Mouse (Mus musculus) central nervous system, embryonic 11.5 days (tissue): Measurements from ENCODE around the gene Samd10. TPM values are rescaled to one million over a fixed set of nuclear protein-coding genes. Genes with fewer than 3 reads are reported as not detected.

ENCODE experiments used
- polyA plus RNA-seq: library from polyadenylated mRNA; depleted of rRNA; stranded (reverse); fragments of >200 nt; gene quantifications from 2 replicates; pipeline ENCODE4 v1.2.3, GENCODE M21; 2012; rRNA removed

Gene Samd10
- 27.2 and 38.4 TPM in 2 replicates for polyA plus RNA-seq

DNA sequence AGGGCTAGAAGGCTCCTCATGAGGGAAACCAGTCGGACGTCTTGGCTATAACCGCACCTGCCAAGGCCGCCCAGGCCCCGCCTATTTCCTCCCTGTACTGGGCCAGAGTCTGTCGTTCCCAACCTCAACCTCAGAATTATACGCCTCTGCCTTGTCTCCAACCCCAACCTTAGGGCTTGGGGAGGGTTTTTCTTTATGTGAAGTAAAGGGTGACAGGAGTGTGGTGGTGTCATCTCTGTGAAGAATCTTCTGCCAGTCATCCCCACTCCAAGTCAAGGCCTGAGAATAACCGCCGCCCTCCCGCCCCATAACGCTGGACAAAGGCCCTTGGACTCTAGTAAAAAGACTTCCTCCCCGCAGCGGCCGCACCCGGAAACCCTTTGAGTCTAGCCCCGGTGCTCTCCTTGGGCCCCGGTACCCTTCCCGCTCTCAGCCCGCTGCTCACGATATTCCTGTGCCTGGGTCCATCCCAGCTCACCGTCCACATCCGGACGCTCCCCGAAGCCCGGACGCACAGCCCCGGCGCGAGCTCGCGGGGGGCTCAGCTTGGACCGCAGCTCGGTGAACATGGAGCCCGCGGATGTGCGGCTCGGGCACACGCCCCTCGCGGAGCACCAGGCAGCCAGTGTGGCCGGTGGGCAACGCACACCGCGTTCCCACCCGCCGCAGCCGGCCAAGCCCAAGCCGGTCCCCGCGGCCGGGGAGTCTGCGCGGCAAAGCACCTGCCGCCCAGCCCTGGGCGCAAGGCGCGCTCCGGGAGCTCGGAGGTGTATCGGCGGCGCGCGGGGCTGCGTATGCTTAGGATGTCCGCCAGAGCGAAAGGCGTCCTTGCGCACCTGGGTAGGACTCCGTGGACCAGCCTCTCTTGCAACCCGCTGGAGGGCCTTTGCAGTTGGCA lies at the start of gene Samd10:
Gene Samd10, minus strand, starts transcription at position 759 of the 898 bp plus-strand sequence.

DNA sequence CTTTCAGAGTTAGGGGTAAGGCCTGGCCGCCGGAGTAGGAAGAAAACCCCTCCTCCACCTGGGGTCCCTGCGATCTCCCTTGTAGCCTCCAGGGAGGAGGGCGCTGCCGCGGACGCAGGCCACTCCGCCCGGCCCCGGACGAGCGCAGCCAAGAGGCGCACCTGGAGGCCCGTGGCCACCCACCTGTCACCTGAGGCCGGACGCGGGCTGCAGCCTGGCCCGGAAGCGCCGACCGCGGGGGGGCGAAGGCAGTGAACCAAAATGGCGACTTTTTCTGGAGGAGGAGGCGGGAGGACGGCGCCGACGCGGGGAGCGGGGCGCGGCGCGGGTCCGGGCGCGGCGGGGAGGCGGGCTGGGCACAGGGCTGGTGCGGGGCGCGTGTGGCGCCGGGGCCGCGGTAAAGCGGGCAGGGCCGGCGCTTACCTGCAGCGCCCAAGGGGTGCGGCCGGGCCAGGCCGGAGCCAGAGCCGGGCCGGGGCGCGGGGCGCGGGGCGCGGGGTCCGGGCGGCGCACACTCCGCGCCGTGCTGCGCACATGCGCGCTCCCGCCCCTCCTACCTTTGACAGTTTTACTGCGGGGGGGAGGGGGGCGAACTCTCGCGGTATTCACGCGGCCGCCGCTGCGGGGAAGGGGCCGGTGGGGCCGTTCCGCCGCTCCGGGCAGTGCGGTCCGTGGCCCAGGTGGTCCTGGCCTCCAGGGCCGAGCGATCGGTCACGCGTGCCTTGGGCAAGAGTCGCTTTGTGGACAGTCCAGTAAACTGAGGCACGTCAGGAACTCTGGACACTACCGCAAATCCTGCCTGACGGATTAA lies 6.6 kb downstream of the Samd10 start, which contains the start of gene Zfp512b:
Gene Zfp512b, minus strand, starts transcription at position 573 of the 811 bp plus-strand sequence.

DNA sequence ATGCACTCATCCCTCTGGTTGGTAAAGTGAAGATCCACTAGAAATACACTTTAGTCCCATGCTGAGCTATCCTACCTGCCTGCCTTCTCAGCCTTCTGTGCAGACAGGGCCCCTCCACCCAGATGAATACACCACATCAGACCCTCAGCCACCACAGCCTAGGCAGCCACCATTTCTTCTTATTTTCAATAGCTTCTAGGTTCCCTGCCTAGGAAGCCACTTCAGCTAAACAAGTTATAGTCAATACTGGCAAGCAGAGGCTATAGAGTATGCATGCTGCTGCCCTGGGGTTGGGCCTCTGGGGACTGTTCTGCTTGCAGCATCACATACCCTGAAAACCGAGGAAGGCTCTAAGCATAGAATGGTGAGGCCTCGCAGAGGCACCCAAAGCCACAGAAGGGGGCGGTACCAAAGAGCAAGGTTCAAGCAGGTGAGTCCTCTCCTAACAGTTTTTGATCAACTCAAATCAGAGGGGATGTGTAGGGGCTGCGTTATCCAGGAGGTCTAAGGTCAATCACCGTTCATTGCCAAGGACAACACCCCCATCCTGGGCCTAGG lies 7.4 kb downstream of the Samd10 start, which contains the start of gene Prpf6:
Gene Prpf6, plus strand, starts transcription at position 341 of the 558 bp plus-strand sequence.

DNA sequence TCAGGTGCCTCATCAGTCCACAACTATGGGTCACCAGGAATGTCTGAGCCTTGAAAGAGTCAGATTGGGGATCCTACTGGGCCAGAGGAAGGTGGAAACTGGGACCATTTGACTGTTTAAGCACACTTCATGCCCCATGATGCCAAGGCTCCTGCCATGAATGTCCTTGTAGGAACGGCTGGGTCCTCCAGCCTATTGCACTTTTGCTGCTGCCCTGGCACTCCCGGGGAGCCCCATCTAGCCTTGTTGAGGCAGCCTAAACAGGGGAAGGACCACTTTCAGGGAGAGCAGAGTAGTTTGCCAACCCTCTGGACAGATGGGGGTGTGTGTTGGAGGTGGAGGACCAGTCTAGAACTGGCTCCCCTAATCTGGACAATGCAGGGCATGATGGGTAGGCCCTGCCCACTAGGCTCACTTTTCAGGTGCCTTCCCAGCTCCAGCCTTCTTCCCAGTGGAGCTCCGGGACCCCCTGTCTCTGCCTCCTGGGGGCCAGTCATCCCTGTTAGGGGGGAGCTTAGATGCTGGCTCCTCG lies 14.5 kb downstream of the Samd10 start, which contains the start of gene Uckl1:
Gene Uckl1, minus strand, starts transcription at position 482 of the 532 bp plus-strand sequence.

Other genes starting within 250 kb of the Samd10 start
- gene Zgpat, start 234.3 kb downstream of the Samd10 start, polyA plus RNA-seq, result 63.2 and 85.0 TPM in 2 replicates
- 86.3 and 95.1 TPM in 2 replicates for gene Arfrp1, start 233.8 kb downstream of the Samd10 start, polyA plus RNA-seq
- gene Lime1, start 219.1 kb downstream of the Samd10 start, polyA plus RNA-seq, result 38.4 and 60.0 TPM in 2 replicates
- gene Zbtb46, start 139.8 kb downstream of the Samd10 start, polyA plus RNA-seq, result 11.8 and 16.4 TPM in 2 replicates
- not detected in 2 replicates for gene Abhd16b, start 106.0 kb downstream of the Samd10 start, polyA plus RNA-seq
- 137 and 215 TPM in 2 replicates for gene Tpd52l2, start 102.1 kb downstream of the Samd10 start, polyA plus RNA-seq
- 72.3 and 86.8 TPM in 2 replicates for gene Dnajc5, start 78.7 kb downstream of the Samd10 start, polyA plus RNA-seq
- gene Uckl1, start 14.3 kb downstream of the Samd10 start, polyA plus RNA-seq, result 59.6 and 92.4 TPM in 2 replicates
- 50.4 and 77.7 TPM in 2 replicates for gene Prpf6, start 7.3 kb downstream of the Samd10 start, polyA plus RNA-seq
- gene Zfp512b, start 6.4 kb downstream of the Samd10 start, polyA plus RNA-seq, result 86.1 and 97.7 TPM in 2 replicates
- 0.22 and 0.30 TPM in 2 replicates for gene Gm29797, start 57.8 kb upstream of the Samd10 start, polyA plus RNA-seq
- gene Sox18, start 72.4 kb upstream of the Samd10 start, polyA plus RNA-seq, result 12.0 and 20.4 TPM in 2 replicates
- gene Tcea2, start 81.1 kb upstream of the Samd10 start, polyA plus RNA-seq, result 43.7 and 63.4 TPM in 2 replicates
- 42.2 and 74.8 TPM in 2 replicates for gene Rgs19, start 94.8 kb upstream of the Samd10 start, polyA plus RNA-seq
- gene Lkaaear1, start 99.2 kb upstream of the Samd10 start, polyA plus RNA-seq, result not detected in 2 replicates
- gene Oprl1, start 115.8 kb upstream of the Samd10 start, polyA plus RNA-seq, result 16.4 and 19.8 TPM in 2 replicates
- gene Myt1, start 164.1 kb upstream of the Samd10 start, polyA plus RNA-seq, result 46.8 and 70.9 TPM in 2 replicates
- gene Pcmtd2, start 238.6 kb upstream of the Samd10 start, polyA plus RNA-seq, result 47.2 and 69.5 TPM in 2 replicates